Mouse (Mus musculus): ENCODE data around the gene Myo1d.

The Myo1d gene

GRCm38 (mm10) chr11:80719014-80719413, 60.8 kb downstream of the Myo1d start:
- no peak for DNase-seq

DNA sequence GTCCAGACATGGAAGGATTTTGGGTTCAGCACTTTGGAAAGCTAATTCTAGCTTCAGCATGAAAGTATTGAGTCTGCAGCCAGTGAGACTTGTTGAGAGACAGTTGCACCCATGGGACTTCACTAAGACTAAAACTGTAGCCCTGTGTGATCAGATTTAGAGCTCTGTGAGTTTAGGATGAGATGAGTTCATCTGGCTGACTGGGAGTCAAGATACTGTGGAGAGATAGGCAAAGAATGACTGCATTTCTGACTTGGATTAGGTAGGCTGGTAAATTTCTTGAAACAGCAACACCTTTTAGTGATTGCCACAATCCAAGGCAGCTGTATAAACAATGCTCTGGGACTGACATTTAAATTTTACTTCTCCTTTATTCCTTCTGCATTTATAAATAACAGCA, 61.8 kb downstream of the Myo1d start:
- DNase-seq, result no peak

- peak; percentile 70 for DNase-seq
Observed at GRCm38 (mm10) chr11:80715115-80715514, 64.7 kb downstream of the Myo1d start.

GRCm38 (mm10) chr11:80713705-80714104, 66.1 kb downstream of the Myo1d start:
- DNase-seq, result no peak

DNA sequence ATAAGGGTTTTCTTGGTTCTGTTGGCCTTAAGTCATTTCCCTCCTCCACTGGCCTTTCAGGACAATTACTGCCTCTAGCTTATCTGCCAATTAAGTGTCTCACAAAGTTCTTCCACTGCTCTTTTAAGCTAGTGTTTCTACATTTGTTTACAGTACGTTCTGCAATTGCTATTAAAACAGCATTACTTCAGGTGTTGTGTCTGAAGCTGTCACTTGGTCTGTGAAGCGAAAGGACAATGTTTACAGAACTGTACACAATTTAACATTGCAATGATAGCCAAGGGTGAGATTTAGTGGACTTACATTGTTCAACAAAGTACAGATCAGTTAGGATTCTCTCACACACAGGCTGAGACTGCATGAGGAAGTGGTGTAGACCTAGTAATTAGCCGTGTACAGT, 67.6 kb downstream of the Myo1d start:
- no peak for DNase-seq

DNA sequence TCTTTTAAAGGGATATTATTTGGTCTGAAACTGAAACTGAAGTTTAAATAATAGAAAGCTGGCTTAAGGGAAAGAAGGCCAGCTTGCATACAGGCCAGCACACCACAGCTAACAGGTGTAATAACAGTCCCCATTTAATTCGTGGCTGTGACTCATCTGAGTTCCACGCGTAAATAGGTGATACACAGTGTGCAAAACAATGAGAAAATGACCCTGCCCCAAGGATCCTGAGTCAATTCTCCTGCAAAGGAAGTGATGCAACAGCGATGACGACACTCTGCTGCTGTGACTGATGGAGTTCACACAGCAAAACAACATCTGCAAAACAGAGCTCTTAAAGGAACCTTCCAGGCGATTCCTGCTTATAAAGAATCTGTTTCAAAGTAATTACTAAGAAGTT, 68.5 kb downstream of the Myo1d start:
- peak; percentile 82 for DNase-seq

- DNase-seq, result peak; percentile 47
Observed at GRCm38 (mm10) chr11:80700611-80701010, 79.2 kb downstream of the Myo1d start.

DNA sequence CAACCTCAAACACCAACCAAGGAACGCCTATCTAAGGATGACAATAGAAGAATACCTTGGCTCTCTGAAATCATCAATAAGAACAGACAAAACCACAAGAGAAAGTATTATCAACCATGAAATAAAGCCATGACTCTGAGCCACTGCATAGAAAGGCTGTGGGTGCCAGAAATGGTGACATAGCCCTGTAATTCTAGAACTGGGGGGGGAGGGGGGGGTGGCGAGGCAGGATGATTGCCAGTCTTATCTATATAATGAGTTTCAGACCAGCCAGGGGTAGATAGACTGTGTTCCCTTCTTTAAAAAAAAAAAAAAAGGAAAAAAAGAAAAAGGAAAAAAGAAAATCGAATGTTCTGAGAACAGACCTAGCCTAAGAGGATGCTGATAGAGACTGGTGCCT, 81.1 kb downstream of the Myo1d start:
- no peak for DNase-seq

- DNase-seq, result peak; percentile 48
Observed at GRCm38 (mm10) chr11:80696350-80696749, 83.5 kb downstream of the Myo1d start.

GRCm38 (mm10) chr11:80684603-80685002, 95.2 kb downstream of the Myo1d start:
- no peak for DNase-seq

DNA sequence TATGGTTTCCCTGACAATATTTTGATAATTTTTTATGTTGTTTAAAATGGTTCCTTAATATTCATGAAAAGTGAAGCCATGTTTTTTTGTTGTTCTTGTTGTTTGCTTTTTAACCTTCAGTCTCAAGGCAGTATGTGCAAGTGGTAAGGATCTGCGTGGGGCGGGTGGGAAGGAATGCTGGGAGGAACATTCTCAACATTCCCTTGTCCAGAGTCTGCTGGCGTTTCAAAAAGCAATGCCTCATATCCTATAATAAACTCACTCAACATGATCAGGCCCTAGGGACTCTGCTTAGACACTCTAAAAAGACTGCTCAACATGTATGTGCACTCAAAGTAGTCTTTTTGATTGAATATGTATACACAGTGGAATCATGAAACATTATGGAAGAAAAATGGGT, 97.1 kb downstream of the Myo1d start:
- DNase-seq, result no peak

DNA sequence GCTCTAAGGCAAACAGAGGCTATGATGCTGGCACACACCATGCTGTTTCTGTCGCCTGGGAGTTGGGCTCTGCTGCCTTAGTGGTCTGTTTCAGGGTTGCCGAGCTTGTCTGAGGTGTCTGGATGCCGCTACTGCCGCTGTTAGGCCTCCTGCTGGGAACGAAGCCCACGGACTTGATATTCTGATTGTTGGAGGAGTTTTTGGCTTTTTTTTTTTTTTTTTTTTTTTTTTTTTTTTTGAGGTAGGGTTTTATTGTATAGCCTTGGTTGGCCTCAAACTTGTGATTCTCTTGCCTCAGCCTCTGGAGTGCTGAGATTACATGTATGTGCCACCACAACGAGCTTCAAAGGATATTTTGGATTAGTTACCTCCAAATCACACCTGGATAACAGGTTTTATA, 106.8 kb downstream of the Myo1d start:
- DNase-seq, result no peak

- peak; percentile 61 for DNase-seq
Observed at GRCm38 (mm10) chr11:80670391-80670790, 109.4 kb downstream of the Myo1d start.

DNA sequence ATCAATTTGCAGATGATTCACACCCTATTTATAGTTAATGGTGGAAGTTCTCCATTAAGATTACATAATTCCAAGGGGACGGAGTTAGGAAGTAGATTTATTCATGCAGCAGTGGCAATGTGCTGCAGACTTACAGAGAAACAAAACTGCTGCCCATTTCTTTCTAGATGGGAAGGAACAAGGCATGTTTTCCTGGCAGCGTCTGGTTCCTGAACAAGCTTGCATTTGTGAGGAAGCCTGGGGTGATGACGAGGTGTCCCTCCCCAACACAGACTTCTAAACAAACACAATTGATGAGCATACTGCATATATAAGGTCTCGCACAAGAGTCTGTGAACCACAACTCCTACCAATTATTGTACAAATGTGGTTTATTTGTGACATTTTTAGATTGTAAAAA, 109.9 kb downstream of the Myo1d start:
- DNase-seq, result no peak

- DNase-seq, result no peak
Observed at GRCm38 (mm10) chr11:80666211-80666610, 113.6 kb downstream of the Myo1d start.

DNA sequence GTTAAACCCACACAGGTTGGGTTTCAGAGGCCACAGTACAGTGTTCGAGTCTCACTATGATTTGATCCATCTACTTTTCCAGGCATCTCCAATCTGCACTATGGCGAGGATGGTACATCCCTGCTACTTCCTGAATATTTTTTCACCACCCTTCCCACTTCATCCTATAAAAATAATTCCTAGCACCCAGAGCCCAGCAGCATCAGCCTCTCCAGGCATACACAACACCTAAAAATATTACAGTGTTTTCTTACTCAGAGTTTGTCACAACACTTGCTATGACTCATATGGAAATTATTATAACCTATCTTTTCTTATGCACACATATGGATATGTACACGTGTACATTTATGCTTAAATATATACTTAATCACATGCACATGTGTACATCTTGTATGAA, 115.6 kb downstream of the Myo1d start:
- DNase-seq, result no peak

GRCm38 (mm10) chr11:80645111-80645510, 134.7 kb downstream of the Myo1d start:
- DNase-seq, result no peak

DNA sequence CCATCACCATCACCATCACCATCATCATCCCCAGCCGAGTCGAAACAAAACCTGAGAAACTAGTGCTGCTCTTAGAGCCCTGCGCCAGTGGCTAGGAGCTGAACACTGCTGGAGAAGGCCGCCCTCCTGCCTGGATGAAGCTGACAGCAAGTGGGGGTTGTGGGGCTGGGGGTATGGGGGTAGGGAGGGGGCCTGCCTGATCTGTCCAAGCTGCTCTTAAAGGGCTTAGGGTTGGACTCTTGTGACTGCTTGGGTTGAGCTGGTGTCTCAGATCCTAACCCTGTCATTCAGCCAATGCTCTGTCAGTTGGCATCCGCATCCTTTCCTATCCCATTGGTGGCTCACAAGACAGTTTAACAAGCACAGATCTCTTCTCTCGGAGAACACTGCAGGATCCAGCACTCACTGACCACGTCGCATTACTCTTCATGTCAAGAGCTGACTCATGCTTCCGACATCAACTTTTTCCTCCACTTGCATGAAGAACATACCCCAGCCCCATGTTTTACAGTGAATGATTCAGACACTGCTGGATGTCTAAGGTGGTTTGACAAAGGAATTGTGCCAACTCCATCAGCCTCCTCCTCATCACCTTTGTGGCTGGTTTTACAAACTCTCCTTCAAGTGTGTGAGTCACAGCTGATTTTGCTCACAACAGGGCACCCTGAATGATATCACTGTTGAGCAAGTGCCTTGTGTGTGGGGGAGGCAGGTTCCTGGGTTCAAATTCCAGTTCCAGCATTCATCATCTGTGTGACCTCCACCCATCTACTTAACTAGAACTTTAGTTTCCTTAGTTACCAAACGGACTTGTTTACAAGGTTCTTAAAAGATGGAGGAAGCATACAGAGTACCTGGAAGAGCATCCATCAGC, 150.6 kb downstream of the Myo1d start:
- DNase-seq, result peak; percentile 10

GRCm38 (mm10) chr11:80628581-80628980, 151.2 kb downstream of the Myo1d start:
- peak; percentile 9 for DNase-seq

GRCm38 (mm10) chr11:80623038-80623380, 156.8 kb downstream of the Myo1d start:
- no peak for DNase-seq

GRCm38 (mm10) chr11:80622233-80623037, 157.4 kb downstream of the Myo1d start:
- no peak for DNase-seq

DNA sequence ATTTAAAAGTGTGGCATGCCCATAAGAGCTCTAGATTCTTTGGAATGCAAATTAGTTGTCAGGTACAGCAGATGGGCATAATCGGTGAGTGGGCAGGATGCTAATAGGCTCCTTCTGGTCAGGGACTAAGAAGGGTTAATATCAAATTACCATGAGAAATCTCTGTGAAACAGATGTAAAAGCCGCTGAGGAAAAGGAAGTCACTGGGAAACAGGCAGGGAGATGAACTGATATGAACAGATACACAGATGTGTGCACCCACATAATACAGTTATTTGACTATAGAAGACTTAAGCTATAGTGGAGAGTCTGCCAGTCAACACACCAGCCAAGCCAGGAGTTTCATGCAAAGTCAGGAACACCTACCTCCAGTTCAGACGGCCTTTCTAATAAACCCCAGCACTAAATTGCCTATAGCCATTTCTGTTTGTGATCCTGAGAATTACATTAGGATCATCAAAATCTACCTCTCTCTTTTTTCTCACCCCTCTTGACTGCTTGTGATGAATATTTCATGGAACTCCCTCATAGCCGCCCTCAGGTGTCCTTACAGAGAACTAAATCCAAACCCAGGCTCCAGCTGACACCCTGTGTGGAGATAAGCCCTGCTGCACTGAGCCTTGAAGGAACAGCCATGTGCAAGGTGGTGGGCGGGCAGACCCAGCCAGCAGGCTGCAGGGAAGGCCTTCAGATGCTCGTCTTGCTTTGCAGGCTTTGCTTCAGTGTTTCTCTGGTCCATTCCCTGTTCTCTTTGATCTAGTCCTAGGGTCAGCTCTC, 164.7 kb downstream of the Myo1d start:
- DNase-seq, result no peak

- DNase-seq, result peak; percentile 55
Observed at GRCm38 (mm10) chr11:80614418-80614817, 165.4 kb downstream of the Myo1d start.
